Mouse (Mus musculus): Measurements from ENCODE around the gene Ndufb10.

Gene Ndufb10

DNA sequence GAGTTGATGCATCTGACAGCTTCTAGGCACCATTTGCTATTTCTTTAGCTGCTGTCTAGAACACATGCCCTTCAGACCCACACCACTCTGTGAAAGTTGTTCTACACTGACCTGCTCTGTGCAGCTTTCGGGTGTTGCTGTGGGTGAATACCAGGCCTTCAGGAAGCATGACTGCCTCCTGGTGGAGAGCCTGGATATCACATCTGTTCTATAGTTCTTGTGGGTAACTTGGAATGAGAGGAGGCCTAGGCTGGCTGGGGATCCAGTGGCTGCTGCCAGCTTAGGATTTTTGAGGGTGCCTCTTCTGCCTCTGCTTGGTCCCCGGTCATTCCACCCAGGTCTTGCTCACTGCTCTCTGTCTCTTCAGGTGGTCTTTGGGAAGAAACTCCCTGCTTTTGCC lies 48.1 kb downstream of the Ndufb10 start:
- in situ Hi-C loops (cut with MboI; ENCODE audit: unreplicated experiment in 2 of 2), result no loop called here

DNA sequence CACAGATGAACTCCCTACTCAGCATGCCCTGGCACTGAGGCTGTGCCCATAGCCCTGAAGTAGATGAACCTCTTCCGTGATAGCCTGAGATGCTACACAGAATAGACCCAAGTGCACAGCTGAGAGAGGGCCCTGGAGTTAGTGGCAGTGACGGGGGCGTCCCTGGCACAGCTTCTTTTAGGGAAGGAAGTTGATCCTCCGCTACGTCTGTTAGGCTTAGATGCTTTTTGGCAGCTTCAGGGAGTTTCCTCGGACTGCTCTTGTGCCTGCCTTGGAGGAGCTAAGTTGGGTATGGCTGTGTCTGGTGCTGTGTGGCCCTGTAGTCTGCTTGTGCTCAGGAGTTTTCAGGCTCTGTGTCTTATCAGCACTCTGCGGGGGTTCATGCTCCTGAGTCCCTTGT lies 50.0 kb downstream of the Ndufb10 start:
- in situ Hi-C loops (cut with MboI; ENCODE audit: unreplicated experiment in 2 of 2), result no loop called here

GRCm38 (mm10) chr17:24672141-24672540 lies 52.1 kb downstream of the Ndufb10 start:
- in situ Hi-C loops (cut with MboI; ENCODE audit: unreplicated experiment in 2 of 2), result no loop called here

Measured in v-Abl transformed pro-B cells (cell line).